Mouse (Mus musculus): ENCODE measurements around the gene Sh3pxd2a.
A peak's percentile ranks its signal among the peaks of the same experiment; 100 is the strongest.

Gene Sh3pxd2a

GRCm38 (mm10) chr19:47327896-47328882 lies 136.0 kb downstream of the Sh3pxd2a start:
- no peak for DNase-seq

- DNase-seq: peak; percentile 50
Measured at GRCm38 (mm10) chr19:47325881-47326280, 138.3 kb downstream of the Sh3pxd2a start.

- DNase-seq: no peak
Measured at GRCm38 (mm10) chr19:47323096-47323849, 140.9 kb downstream of the Sh3pxd2a start.

GRCm38 (mm10) chr19:47320331-47320668 lies 143.9 kb downstream of the Sh3pxd2a start:
- no peak for DNase-seq

- DNase-seq: no peak
Measured at GRCm38 (mm10) chr19:47319521-47320330, 144.5 kb downstream of the Sh3pxd2a start.

GRCm38 (mm10) chr19:47319061-47319460 lies 145.1 kb downstream of the Sh3pxd2a start:
- no peak for DNase-seq

- DNase-seq: peak; percentile 76
Measured at GRCm38 (mm10) chr19:47317063-47317938, 146.9 kb downstream of the Sh3pxd2a start.

GRCm38 (mm10) chr19:47316288-47317062 lies 147.7 kb downstream of the Sh3pxd2a start:
- no peak for DNase-seq

GRCm38 (mm10) chr19:47315917-47316265 lies 148.3 kb downstream of the Sh3pxd2a start:
- DNase-seq: no peak

GRCm38 (mm10) chr19:47315091-47315916 lies 148.9 kb downstream of the Sh3pxd2a start:
- no peak for DNase-seq

- no peak for DNase-seq
Measured at GRCm38 (mm10) chr19:47314076-47314941, 149.9 kb downstream of the Sh3pxd2a start.

GRCm38 (mm10) chr19:47313387-47314075 lies 150.7 kb downstream of the Sh3pxd2a start:
- DNase-seq: peak; percentile 42

- no peak for DNase-seq
Measured at GRCm38 (mm10) chr19:47311162-47311561, 153.0 kb downstream of the Sh3pxd2a start.

GRCm38 (mm10) chr19:47309824-47310223 lies 154.4 kb downstream of the Sh3pxd2a start:
- no peak for DNase-seq

GRCm38 (mm10) chr19:47306917-47307315 lies 157.3 kb downstream of the Sh3pxd2a start:
- no peak for DNase-seq

- DNase-seq: no peak
Measured at GRCm38 (mm10) chr19:47306128-47306916, 157.9 kb downstream of the Sh3pxd2a start.

GRCm38 (mm10) chr19:47305401-47305800 lies 158.8 kb downstream of the Sh3pxd2a start:
- no peak for DNase-seq
